Mouse (Mus musculus): ENCODE data around the gene Retnla.

- TF ChIP-seq CTCF (IDR thresholded peaks at IDR 0.05; ENCODE audit: borderline replicate concordance, extremely low read depth, insufficient read depth, insufficient read length) = no peak
- no peak for TF ChIP-seq POLR2A (IDR thresholded peaks at IDR 0.05; ENCODE audit: borderline replicate concordance, extremely low read depth, insufficient read depth, insufficient read length, poor library complexity, severe bottlenecking)
These were observed 1.5 kb downstream of the Retnla start for GRCm38 (mm10) chr16:48843671-48844386.
